Mouse (Mus musculus): ENCODE measurements around the gene Hcfc1r1. TPM values are rescaled to one million over a fixed set of nuclear protein-coding genes. Genes with fewer than 3 reads are reported as not detected.

Gene Hcfc1r1
- polyA plus RNA-seq, 1 experiment from 2014 or later, result 136 TPM

DNA sequence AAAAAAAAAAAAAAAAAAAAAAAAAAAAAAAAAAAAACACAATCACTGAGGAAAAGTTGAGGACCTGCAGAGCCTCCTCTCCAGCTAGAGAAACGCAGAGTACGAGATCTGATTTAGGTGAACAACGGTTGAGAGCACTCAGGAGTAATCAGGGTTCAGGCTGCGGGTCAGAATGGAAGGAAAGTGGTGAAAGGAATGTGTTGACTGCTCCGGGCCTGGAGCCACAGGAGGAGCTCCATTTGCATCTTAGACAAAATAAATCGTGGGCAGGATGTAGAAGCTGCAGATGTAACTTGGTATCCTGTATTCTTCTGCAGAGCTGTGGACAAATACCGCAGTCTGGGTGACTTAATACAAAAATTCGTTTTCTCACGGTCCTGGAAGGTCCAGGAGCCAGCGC lies 27.5 kb upstream of the Hcfc1r1 start:
- 48% methylated on average over 10 of the region's 10 CpGs for WGBS
- Histone ChIP-seq H3K9ac (ENCODE audit: low read depth, low read length) (no peak overlapping the region), H3K9me3 (ENCODE audit: control insufficient read depth) (no peaks in the 10 kb centered on the region), H3K36me3 (ENCODE audit: control insufficient read depth, insufficient read depth) (no peaks in the 10 kb centered on the region), H3K4me1 (replicated peaks; ENCODE audit: control insufficient read depth, insufficient read depth, low read length) (no peaks in the 10 kb centered on the region), H3K27ac (ENCODE audit: low read depth, low read length) (no peak overlapping the region), H3K4me2 (replicated peaks; ENCODE audit: low read depth) (no peak overlapping the region), H3K4me3 (ENCODE audit: low read depth, low read length) (no peak overlapping the region), H3K27me3 (replicated peaks; ENCODE audit: control insufficient read depth, insufficient read depth, low read length) (peaks cover 10% of the 10 kb centered on the region; the same call in 1 of the 2 replicates)
- no peak for TF ChIP-seq CTCF (IDR thresholded peaks at IDR 0.05; ENCODE audit: low read depth)
- no peak for ATAC-seq

DNA sequence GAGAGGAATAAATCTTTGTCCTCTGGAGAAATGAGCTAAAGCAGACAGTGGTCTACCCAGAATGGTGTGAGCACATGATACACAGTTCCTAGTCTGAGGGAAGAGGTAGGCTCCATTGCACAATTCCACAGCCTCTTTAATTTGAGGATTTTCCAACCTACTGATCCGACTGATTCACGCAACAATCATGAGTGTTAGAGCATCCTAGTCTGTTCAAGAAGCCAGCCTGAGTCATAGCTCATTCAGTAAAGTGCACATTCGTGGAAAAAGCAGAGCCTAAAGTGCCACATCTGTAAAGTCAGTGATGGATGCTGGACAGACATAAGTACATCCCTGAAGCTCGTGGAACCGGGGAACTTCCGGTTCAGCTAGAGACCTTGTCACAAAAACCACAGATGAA lies 22.0 kb upstream of the Hcfc1r1 start:
- Histone ChIP-seq H3K27ac (ENCODE audit: low read depth, low read length) (no peak overlapping the region), H3K4me3 (ENCODE audit: low read depth, low read length) (no peak overlapping the region), H3K27me3 (replicated peaks; ENCODE audit: control insufficient read depth, insufficient read depth, low read length) (no peaks in the 10 kb centered on the region), H3K9ac (ENCODE audit: low read depth, low read length) (no peak overlapping the region), H3K4me2 (replicated peaks; ENCODE audit: low read depth) (no peak overlapping the region), H3K4me1 (replicated peaks; ENCODE audit: control insufficient read depth, insufficient read depth, low read length) (no peaks in the 10 kb centered on the region), H3K36me3 (ENCODE audit: control insufficient read depth, insufficient read depth) (no peaks in the 10 kb centered on the region), H3K9me3 (ENCODE audit: control insufficient read depth) (no peaks in the 10 kb centered on the region)
- TF ChIP-seq CTCF (IDR thresholded peaks at IDR 0.05; ENCODE audit: low read depth), result no peak
- WGBS, result 79% methylated on average over 6 of the region's 6 CpGs
- ATAC-seq, result no peak

DNA sequence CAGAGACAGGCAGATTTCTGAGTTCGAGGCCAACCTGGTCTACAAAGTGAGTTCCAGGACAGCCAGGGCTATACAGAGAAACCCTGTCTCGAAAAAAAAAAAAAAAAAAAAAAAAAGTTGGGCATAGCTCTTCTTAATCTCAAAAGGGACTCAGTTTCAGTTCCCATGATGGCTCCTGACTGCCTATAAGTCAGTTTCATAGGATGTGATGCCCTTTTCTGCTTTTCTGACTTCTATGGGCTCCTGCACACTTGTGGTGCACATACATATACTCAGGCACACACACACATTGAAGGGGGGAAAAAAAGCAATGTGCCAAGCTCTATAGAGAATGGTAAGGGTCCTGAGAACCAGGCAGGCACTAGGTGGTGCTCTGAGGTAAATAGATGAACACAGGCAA lies 20.1 kb upstream of the Hcfc1r1 start:
- Histone ChIP-seq H3K4me3 (ENCODE audit: low read depth, low read length) (no peak overlapping the region), H3K4me2 (replicated peaks; ENCODE audit: low read depth) (no peak overlapping the region), H3K4me1 (replicated peaks; ENCODE audit: control insufficient read depth, insufficient read depth, low read length) (no peaks in the 10 kb centered on the region), H3K9me3 (ENCODE audit: control insufficient read depth) (no peaks in the 10 kb centered on the region), H3K36me3 (ENCODE audit: control insufficient read depth, insufficient read depth) (no peaks in the 10 kb centered on the region), H3K27me3 (replicated peaks; ENCODE audit: control insufficient read depth, insufficient read depth, low read length) (no peaks in the 10 kb centered on the region), H3K27ac (ENCODE audit: low read depth, low read length) (no peak overlapping the region), H3K9ac (ENCODE audit: low read depth, low read length) (no peak overlapping the region)
- ATAC-seq, result no peak
- 73% methylated on average over 2 of the region's 2 CpGs for WGBS
- TF ChIP-seq CTCF (IDR thresholded peaks at IDR 0.05; ENCODE audit: low read depth), result 0 out of 2 replicates have a peak, but pooled peaks have one; percentile 13

DNA sequence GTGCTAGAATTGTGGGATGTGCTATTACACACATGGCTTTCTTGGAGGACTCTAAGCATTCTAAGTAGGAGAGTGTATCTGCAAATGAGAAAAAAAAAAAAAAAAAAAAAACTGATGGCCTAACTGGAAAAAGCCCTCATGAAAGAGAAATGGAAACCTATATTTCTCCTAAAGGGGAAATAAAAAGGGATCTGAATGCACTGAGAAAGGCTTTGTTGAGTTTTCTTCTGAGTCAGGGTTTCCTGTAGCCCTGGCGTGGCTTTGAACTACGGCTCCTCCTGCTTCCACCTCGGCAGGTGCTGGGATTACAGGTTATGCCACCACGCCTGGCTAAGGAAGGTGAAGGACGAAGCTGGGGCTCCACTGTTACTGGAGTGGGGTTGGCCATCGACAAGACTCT lies 19.4 kb upstream of the Hcfc1r1 start:
- H3K27me3 ChIP-seq (replicated peaks; ENCODE audit: control insufficient read depth, insufficient read depth, low read length), result no peaks in the 10 kb centered on the region
- no peak overlapping the region for H3K4me2 ChIP-seq (replicated peaks; ENCODE audit: low read depth)
- ATAC-seq, result no peak
- no peaks in the 10 kb centered on the region for H3K4me1 ChIP-seq (replicated peaks; ENCODE audit: control insufficient read depth, insufficient read depth, low read length)
- H3K36me3 ChIP-seq (ENCODE audit: control insufficient read depth, insufficient read depth), result no peaks in the 10 kb centered on the region
- H3K4me3 ChIP-seq (ENCODE audit: low read depth, low read length), result no peak overlapping the region
- no peak overlapping the region for H3K27ac ChIP-seq (ENCODE audit: low read depth, low read length)
- whole genome bisulfite sequencing, result 38% methylated on average over 6 of the region's 6 CpGs
- no peak for TF ChIP-seq CTCF (IDR thresholded peaks at IDR 0.05; ENCODE audit: low read depth)
- H3K9me3 ChIP-seq (ENCODE audit: control insufficient read depth), result no peaks in the 10 kb centered on the region
- H3K9ac ChIP-seq (ENCODE audit: low read depth, low read length), result no peak overlapping the region

DNA sequence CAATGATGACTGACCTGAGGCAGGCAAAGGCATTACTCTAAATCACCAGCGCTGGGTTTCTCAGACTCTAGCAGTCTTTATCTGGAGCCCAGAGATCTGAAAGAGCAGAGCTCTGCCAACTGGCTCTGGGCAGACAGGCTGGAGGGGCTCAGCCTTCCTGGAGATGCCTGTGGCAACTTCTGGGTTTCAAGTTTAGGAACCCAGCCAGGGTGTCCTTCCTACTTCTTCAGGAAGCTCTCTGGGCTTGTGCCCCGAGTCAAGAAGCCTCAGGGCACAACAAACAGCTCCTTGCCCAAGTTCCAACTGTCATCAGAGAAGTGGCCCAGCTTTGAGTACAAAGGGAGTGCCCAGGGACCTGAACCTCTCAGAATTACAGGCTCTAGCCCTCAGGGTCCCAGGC lies 19.0 kb upstream of the Hcfc1r1 start:
- no peak overlapping the region for H3K9ac ChIP-seq (ENCODE audit: low read depth, low read length)
- WGBS, result 64% methylated on average over 2 of the region's 2 CpGs
- no peaks in the 10 kb centered on the region for H3K27me3 ChIP-seq (replicated peaks; ENCODE audit: control insufficient read depth, insufficient read depth, low read length)
- no peak for TF ChIP-seq CTCF (IDR thresholded peaks at IDR 0.05; ENCODE audit: low read depth)
- H3K4me2 ChIP-seq (replicated peaks; ENCODE audit: low read depth), result no peak overlapping the region
- no peak overlapping the region for H3K27ac ChIP-seq (ENCODE audit: low read depth, low read length)
- H3K4me3 ChIP-seq (ENCODE audit: low read depth, low read length), result no peak overlapping the region
- no peak for ATAC-seq
- no peaks in the 10 kb centered on the region for H3K4me1 ChIP-seq (replicated peaks; ENCODE audit: control insufficient read depth, insufficient read depth, low read length)
- H3K36me3 ChIP-seq (ENCODE audit: control insufficient read depth, insufficient read depth), result no peaks in the 10 kb centered on the region
- H3K9me3 ChIP-seq (ENCODE audit: control insufficient read depth), result no peaks in the 10 kb centered on the region

DNA sequence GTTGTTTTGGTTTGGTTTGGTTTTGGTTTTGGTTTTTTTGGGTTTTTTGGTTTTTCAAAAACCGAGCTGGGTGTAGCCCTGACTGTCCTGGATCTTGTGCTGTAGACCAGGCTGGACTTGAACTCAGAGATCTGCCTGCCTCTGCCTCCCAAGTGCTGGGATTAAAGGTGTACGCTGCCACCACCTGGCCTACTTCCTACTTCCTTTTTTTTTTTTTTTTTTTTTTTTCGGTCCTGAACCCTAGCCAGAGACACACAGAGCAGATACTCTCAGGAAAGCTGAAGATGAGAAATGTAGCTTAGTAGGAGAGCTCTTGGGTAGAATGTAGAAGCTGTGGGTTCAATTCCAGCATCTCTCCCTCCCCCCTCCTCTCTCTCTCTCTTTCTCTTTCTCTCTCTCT lies 14.9 kb upstream of the Hcfc1r1 start:
- H3K9me3 ChIP-seq (ENCODE audit: control insufficient read depth), result no peaks in the 10 kb centered on the region
- H3K4me2 ChIP-seq (replicated peaks; ENCODE audit: low read depth), result no peak overlapping the region
- peaks cover 4% of the 10 kb centered on the region; the same call in 1 of the 2 replicates for H3K27me3 ChIP-seq (replicated peaks; ENCODE audit: control insufficient read depth, insufficient read depth, low read length)
- no peaks in the 10 kb centered on the region for H3K36me3 ChIP-seq (ENCODE audit: control insufficient read depth, insufficient read depth)
- no peak overlapping the region for H3K27ac ChIP-seq (ENCODE audit: low read depth, low read length)
- no peak overlapping the region for H3K4me3 ChIP-seq (ENCODE audit: low read depth, low read length)
- no peak overlapping the region for H3K9ac ChIP-seq (ENCODE audit: low read depth, low read length)
- no peak for ATAC-seq
- WGBS, result 91% methylated on average over 3 of the region's 3 CpGs
- no peaks in the 10 kb centered on the region for H3K4me1 ChIP-seq (replicated peaks; ENCODE audit: control insufficient read depth, insufficient read depth, low read length)
- no peak for TF ChIP-seq CTCF (IDR thresholded peaks at IDR 0.05; ENCODE audit: low read depth)
